Mouse (Mus musculus) lung, postnatal 36 days (tissue): ENCODE data around the gene Gpbp1l1.

Experiments used
- DNase-seq: peaks from one replicate; pipeline ENCODE4 v3.0.0; 2022; ENCODE audit warnings: mixed read lengths

The Gpbp1l1 gene

DNA sequence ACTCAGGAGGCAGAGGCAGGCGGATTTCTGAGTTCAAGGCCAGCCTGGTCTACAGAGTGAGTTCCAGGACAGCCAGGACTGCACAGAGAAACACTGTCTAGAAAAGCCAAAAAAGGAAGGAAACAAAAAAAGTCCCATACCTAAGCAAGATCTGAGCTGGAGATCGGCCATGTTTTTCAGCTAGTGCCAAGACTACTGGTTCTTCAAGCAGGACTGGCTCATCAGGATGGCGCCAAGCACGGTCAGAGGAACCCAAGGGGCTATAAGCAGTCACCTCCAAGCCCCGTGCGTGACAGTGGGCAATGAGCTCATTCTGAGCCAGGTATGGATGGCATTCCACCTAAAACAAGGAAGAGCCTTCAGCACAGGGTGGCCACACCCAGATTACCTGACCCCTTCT, 81.4 kb downstream of the Gpbp1l1 start:
- DNase-seq: no peak

DNA sequence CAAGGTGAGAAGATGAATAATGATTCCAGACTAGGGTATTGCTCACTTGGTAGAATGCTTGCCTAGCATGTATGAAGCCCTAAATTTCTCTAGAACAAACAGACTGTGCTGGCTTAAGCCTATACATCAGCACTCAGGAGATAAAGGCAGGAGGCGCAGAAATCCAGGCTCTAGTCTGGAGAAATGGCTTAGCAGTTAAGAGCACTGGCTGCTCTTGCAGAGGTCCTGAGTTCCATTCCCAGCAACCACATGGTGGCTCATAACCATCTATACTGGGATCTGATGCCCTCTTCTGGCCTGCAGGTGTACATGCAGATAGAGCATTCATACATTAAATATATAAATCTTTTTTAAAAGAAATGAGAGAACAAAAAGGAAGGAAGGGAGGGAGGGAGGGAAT, 84.6 kb downstream of the Gpbp1l1 start:
- DNase-seq: no peak
